Mouse (Mus musculus): Measurements from ENCODE around the gene Olfr497. TPM values are rescaled to one million over a fixed set of nuclear protein-coding genes. Genes with fewer than 3 reads are reported as not detected.

Gene Olfr497
- not detected in 2 replicates for polyA plus RNA-seq (2012; rRNA removed)

DNA sequence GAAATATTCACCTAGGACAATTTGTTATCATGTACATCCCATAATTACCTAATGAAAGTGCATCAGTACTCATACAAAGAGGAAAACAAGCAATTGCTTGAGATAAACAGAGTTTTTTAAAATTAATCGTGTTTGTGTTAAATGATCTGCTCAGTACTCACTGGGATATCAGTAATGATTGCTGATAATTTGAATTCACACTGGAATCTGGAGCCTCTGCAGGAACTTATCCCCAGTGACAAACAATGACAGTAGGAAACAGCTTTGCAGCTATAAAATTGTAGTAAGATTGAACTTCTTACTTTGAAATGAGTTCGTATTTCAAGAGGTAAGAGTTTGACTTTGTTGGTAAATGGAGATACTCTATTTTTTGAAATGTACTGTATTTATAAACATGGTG is at the start of gene Olfr497:
TSS of gene Olfr497 (plus strand) at position 301 of the 400 bp plus-strand sequence.
- no peak for DNase-seq (ENCODE audit: low read depth)

DNA sequence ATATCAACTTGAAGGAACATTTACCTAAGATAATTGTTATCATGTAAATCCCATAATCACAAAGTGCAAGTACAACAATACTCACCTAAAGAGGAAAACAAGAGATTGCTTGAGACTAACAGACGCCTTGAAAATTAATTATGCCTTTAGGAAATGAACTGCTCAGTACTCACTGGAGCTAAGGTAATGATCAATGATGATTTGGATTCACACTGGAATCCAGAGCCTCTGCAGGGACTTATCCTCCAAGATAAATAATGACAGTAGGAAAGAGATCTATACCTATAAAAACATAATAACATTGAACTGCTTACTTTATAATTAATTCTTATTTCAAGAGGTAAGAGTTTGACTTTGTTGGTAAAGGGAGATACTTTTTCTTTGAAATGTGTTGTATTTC is 27.4 kb upstream of the Olfr497 start, which contains the start of gene Olfr495:
TSS of gene Olfr495 (plus strand) at position 301 of the 400 bp plus-strand sequence.
- no peak for DNase-seq (ENCODE audit: low read depth)

DNA sequence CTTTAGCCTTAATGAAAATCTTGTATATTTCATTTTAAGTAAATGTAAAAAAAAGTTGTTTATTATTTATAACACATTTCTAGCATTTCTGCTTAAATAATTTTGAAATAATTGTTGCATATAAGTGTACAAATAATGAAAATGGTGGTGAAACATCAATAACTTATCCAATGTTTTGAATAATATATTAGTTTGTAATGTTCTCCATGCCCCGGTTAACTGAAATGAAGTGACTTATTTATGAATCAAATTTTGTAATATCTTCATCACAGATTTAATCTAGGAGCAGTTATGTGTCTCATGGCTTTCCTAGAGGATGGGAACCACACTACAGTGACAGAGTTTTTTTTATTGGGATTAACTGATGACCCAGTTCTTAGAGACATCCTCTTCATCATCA is 44.8 kb downstream of the Olfr497 start, which contains the start of gene Olfr498:
TSS of gene Olfr498 (plus strand) at position 301 of the 400 bp plus-strand sequence.
- DNase-seq (ENCODE audit: low read depth): no peak

Other genes starting within 250 kb of the Olfr497 start
- not detected in 2 replicates for gene Olfr486, start 247.7 kb upstream of the Olfr497 start, polyA plus RNA-seq (2012; rRNA removed)
- gene Olfr487, start 205.8 kb upstream of the Olfr497 start, polyA plus RNA-seq (2012; rRNA removed): not detected in 2 replicates
- not detected in 2 replicates for gene Olfr488, start 162.1 kb upstream of the Olfr497 start, polyA plus RNA-seq (2012; rRNA removed)
- not detected in 2 replicates for gene Olfr490, start 131.5 kb upstream of the Olfr497 start, polyA plus RNA-seq (2012; rRNA removed)
- gene Olfr491, start 107.0 kb upstream of the Olfr497 start, polyA plus RNA-seq (2012; rRNA removed): 0.14 TPM in 1 of 2 replicates, not detected in the other
- not detected in 2 replicates for gene Olfr492, start 96.7 kb upstream of the Olfr497 start, polyA plus RNA-seq (2012; rRNA removed)
- not detected in 2 replicates for gene Olfr493, start 73.4 kb upstream of the Olfr497 start, polyA plus RNA-seq (2012; rRNA removed)
- not detected in 2 replicates for gene Olfr494, start 55.1 kb upstream of the Olfr497 start, polyA plus RNA-seq (2012; rRNA removed)
- gene Olfr495, start 27.3 kb upstream of the Olfr497 start, polyA plus RNA-seq (2012; rRNA removed): not detected in 2 replicates
- not detected in 2 replicates for gene Olfr498, start 44.9 kb downstream of the Olfr497 start, polyA plus RNA-seq (2012; rRNA removed)
- gene Olfr502, start 104.6 kb downstream of the Olfr497 start, polyA plus RNA-seq (2012; rRNA removed): not detected in 2 replicates
- gene Olfr503, start 124.1 kb downstream of the Olfr497 start, polyA plus RNA-seq (2012; rRNA removed): not detected in 2 replicates
- gene Olfr504, start 145.4 kb downstream of the Olfr497 start, polyA plus RNA-seq (2012; rRNA removed): not detected in 2 replicates
- gene Olfr506, start 190.4 kb downstream of the Olfr497 start, polyA plus RNA-seq (2012; rRNA removed): not detected in 2 replicates
- gene Olfr507, start 201.4 kb downstream of the Olfr497 start, polyA plus RNA-seq (2012; rRNA removed): not detected in 2 replicates
- not detected in 2 replicates for gene Olfr508, start 209.6 kb downstream of the Olfr497 start, polyA plus RNA-seq (2012; rRNA removed)
- gene Olfr509, start 231.5 kb downstream of the Olfr497 start, polyA plus RNA-seq (2012; rRNA removed): not detected in 2 replicates
- not detected in 2 replicates for gene Olfr510, start 246.0 kb downstream of the Olfr497 start, polyA plus RNA-seq (2012; rRNA removed)

Data from gonadal fat pad, adult 2 months (tissue).